Mouse (Mus musculus) stomach, embryonic 14.5 days (tissue): Measurements from ENCODE around the gene Unc93b1. TPM values are rescaled to one million over a fixed set of nuclear protein-coding genes. Genes with fewer than 3 reads are reported as not detected.

Source experiments
- ATAC-seq: fragments of 200-750 bp; cut with Nextera tagmentation; 2 replicates; pipeline ENCODE4 v1.8.0; 2017; ENCODE audit warnings: low read depth, moderate TSS enrichment; ENCODE audit not compliant: insufficient number of reproducible peaks, insufficient read depth, low FRiP score
- H3K27ac ChIP-seq: fragments of 300-500 bp; sonication (generic); 2 replicates; pipeline ENCODE4 v1.5.1; 2014; ENCODE audit warnings: mild to moderate bottlenecking, low read length, moderate library complexity, mixed read lengths
- H3K27me3 ChIP-seq: fragments of 300-500 bp; sonication (generic); 2 replicates; pipeline ENCODE4 v1.6.1; 2014; ENCODE audit warnings: low read length, control low read depth, mixed read lengths; ENCODE audit not compliant: control insufficient read depth, insufficient read depth
- H3K36me3 ChIP-seq: fragments of 300-500 bp; sonication (generic); 2 replicates; pipeline ENCODE4 v1.6.1; 2014; ENCODE audit warnings: mild to moderate bottlenecking, control low read depth, low read length, moderate library complexity, mixed read lengths; ENCODE audit not compliant: control insufficient read depth, insufficient read depth
- H3K4me1 ChIP-seq: fragments of 300-500 bp; sonication (generic); 2 replicates; pipeline ENCODE4 v1.6.1; 2014; ENCODE audit warnings: low read length, control low read depth, mixed read lengths; ENCODE audit not compliant: control insufficient read depth, insufficient read depth
- H3K4me2 ChIP-seq: fragments of 300-500 bp; sonication (generic); replicated peaks from 2 replicates; pipeline ENCODE4 v1.6.1; 2014; ENCODE audit warnings: low read depth, low read length, control low read depth
- H3K4me3 ChIP-seq: fragments of 300-500 bp; sonication (generic); 2 replicates; pipeline ENCODE4 v1.5.1; 2014; ENCODE audit warnings: low read depth, low read length, control low read depth
- H3K9ac ChIP-seq: fragments of 300-500 bp; sonication (generic); replicated peaks from 2 replicates; pipeline ENCODE4 v1.6.1; 2014; ENCODE audit warnings: low read depth, mild to moderate bottlenecking, control low read depth, low read length, moderate library complexity, mixed read lengths
- H3K9me3 ChIP-seq: fragments of 300-500 bp; sonication (generic); 2 replicates; pipeline ENCODE4 v1.6.1; 2016; ENCODE audit warnings: low read depth, low read length, control low read depth; ENCODE audit not compliant: control insufficient read depth
- WGBS: fragments of 180-500 bp; shearing (Covaris S2); extraction: QIAGEN DNeasy Blood & Tissue Kit; methylation state at CpG from one replicate; pipeline ENCODE4 v1.1.7; 2014; 5-methylcytosine and 5-hydroxymethylcytosine counted together
- polyA plus RNA-seq: library from polyadenylated mRNA; unstranded; fragments of >200 nt; fragmentation: Nextera tagmentation; extraction: Ambion mirVana; gene quantifications from 2 replicates; pipeline ENCODE4 v1.2.1, GENCODE M21; 2014

The Unc93b1 gene
- polyA plus RNA-seq, 1 experiment from 2014 or later, result 15.4 TPM

GRCm38 (mm10) chr19:3997231-3997630 lies 62.2 kb downstream of the Unc93b1 start:
- Histone ChIP-seq H3K9ac (no peak overlapping the region), H3K4me1 (peaks cover 15% of the 10 kb centered on the region), H3K4me2 (no peak overlapping the region), H3K27ac (no peak overlapping the region), H3K36me3 (no peaks in the 10 kb centered on the region), H3K4me3 (no peak overlapping the region), H3K9me3 (no peaks in the 10 kb centered on the region), H3K27me3 (no peaks in the 10 kb centered on the region)
- no peak for ATAC-seq
- 46% methylated on average over 8 of the region's 8 CpGs for WGBS

GRCm38 (mm10) chr19:3998335-3998734 lies 63.3 kb downstream of the Unc93b1 start:
- WGBS, result 75% methylated on average over 8 of the region's 8 CpGs
- Histone ChIP-seq H3K4me3 (no peak overlapping the region), H3K9me3 (no peaks in the 10 kb centered on the region)

More at GRCm38 (mm10) chr19:3998335-3998734, 63.3 kb downstream of the Unc93b1 start:
- H3K4me2 ChIP-seq, result no peak overlapping the region
- H3K4me1 ChIP-seq, result peaks cover 15% of the 10 kb centered on the region
- ATAC-seq, result no peak
- no peak overlapping the region for H3K9ac ChIP-seq
- no peaks in the 10 kb centered on the region for H3K36me3 ChIP-seq
- no peaks in the 10 kb centered on the region for H3K27me3 ChIP-seq
- H3K27ac ChIP-seq, result no peak overlapping the region

Other genes starting within 250 kb of the Unc93b1 start
- gene Lrp5, start 248.6 kb upstream of the Unc93b1 start, polyA plus RNA-seq, result 10.3 and 11.3 TPM in 2 replicates
- gene 1810055G02Rik, start 226.9 kb upstream of the Unc93b1 start, polyA plus RNA-seq, result 37.4 and 44.3 TPM in 2 replicates
- 40.3 and 41.5 TPM in 2 replicates for gene Kmt5b, start 167.8 kb upstream of the Unc93b1 start, polyA plus RNA-seq
- 59.8 and 60.8 TPM in 2 replicates for gene Chka, start 83.4 kb upstream of the Unc93b1 start, polyA plus RNA-seq
- 28.4 and 30.9 TPM in 2 replicates for gene Tcirg1, start 28.1 kb upstream of the Unc93b1 start, polyA plus RNA-seq
- 320 and 361 TPM in 2 replicates for gene Ndufs8, start 22.4 kb upstream of the Unc93b1 start, polyA plus RNA-seq
- 1.2 and 2.4 TPM in 2 replicates for gene Aldh3b1, start 5.4 kb upstream of the Unc93b1 start, polyA plus RNA-seq
- gene Aldh3b3, start 23.5 kb downstream of the Unc93b1 start, polyA plus RNA-seq, result 0.09 TPM in 1 of 2 replicates, not detected in the other
- gene Aldh3b2, start 37.1 kb downstream of the Unc93b1 start, polyA plus RNA-seq, result 11.7 and 14.4 TPM in 2 replicates
- 7.8 and 8.8 TPM in 2 replicates for gene Acy3, start 51.4 kb downstream of the Unc93b1 start, polyA plus RNA-seq
- gene Tbx10, start 57.6 kb downstream of the Unc93b1 start, polyA plus RNA-seq, result not detected in 2 replicates
- 30.9 and 42.2 TPM in 2 replicates for gene Nudt8, start 65.4 kb downstream of the Unc93b1 start, polyA plus RNA-seq
- gene Gm49405, start 65.4 kb downstream of the Unc93b1 start, polyA plus RNA-seq, result 3.3 TPM in 2 replicates
- gene Doc2g, start 68.1 kb downstream of the Unc93b1 start, polyA plus RNA-seq, result 4.5 TPM in 2 replicates
- gene Ndufv1, start 77.6 kb downstream of the Unc93b1 start, polyA plus RNA-seq, result 195 and 205 TPM in 2 replicates
- 635 and 672 TPM in 2 replicates for gene Gstp1, start 102.8 kb downstream of the Unc93b1 start, polyA plus RNA-seq
- 10.4 and 18.0 TPM in 2 replicates for gene Gstp2, start 110.8 kb downstream of the Unc93b1 start, polyA plus RNA-seq
- not detected in 2 replicates for gene Gstp3, start 124.4 kb downstream of the Unc93b1 start, polyA plus RNA-seq
- gene Cabp2, start 146.4 kb downstream of the Unc93b1 start, polyA plus RNA-seq, result not detected in 2 replicates
- gene Cdk2ap2, start 162.0 kb downstream of the Unc93b1 start, polyA plus RNA-seq, result 74.1 and 91.0 TPM in 2 replicates
- gene Pitpnm1, start 164.8 kb downstream of the Unc93b1 start, polyA plus RNA-seq, result 9.2 and 10.8 TPM in 2 replicates
- gene Aip, start 190.7 kb downstream of the Unc93b1 start, polyA plus RNA-seq, result 95.3 and 101 TPM in 2 replicates
- gene Gpr152, start 204.6 kb downstream of the Unc93b1 start, polyA plus RNA-seq, result not detected in 2 replicates
- not detected in 2 replicates for gene Cabp4, start 208.8 kb downstream of the Unc93b1 start, polyA plus RNA-seq
- 149 and 152 TPM in 2 replicates for gene Coro1b, start 213.4 kb downstream of the Unc93b1 start, polyA plus RNA-seq
- 1.9 and 2.6 TPM in 2 replicates for gene Ptprcap, start 218.4 kb downstream of the Unc93b1 start, polyA plus RNA-seq
- 35.8 and 38.9 TPM in 2 replicates for gene Rps6kb2, start 228.2 kb downstream of the Unc93b1 start, polyA plus RNA-seq
- gene Carns1, start 240.3 kb downstream of the Unc93b1 start, polyA plus RNA-seq, result 0.90 and 1.3 TPM in 2 replicates